Mouse (Mus musculus): ENCODE results near the gene Vmn1r234.
A peak's percentile ranks its signal among the peaks of the same experiment; 100 is the strongest.
"Not testable (repeated sequence)": the region's sequence is repeated elsewhere in the genome, so short reads cannot be mapped to it uniquely, and the experiment has no call there.

The Vmn1r234 gene

GRCm38 (mm10) chr17:21225787-21226186 is at the start of gene Vmn1r234:
Gene Vmn1r234 (plus strand): TSS chr17:21226087.
- no peak for DNase-seq (ENCODE audit: low read depth)

GRCm38 (mm10) chr17:21211081-21211480 is 14.8 kb upstream of the Vmn1r234 start:
- DNase-seq (ENCODE audit: low read depth), result not testable (repeated sequence)

- DNase-seq (ENCODE audit: low read depth), result peak; percentile 83
Measured at GRCm38 (mm10) chr17:21231654-21232053, 5.8 kb downstream of the Vmn1r234 start.

- no peak for DNase-seq (ENCODE audit: low read depth)
Measured at GRCm38 (mm10) chr17:21256111-21256510, 30.2 kb downstream of the Vmn1r234 start, which contains the start of gene Vmn1r235. Gene Vmn1r235 (plus strand): TSS chr17:21256411.

- DNase-seq (ENCODE audit: low read depth), result peak; percentile 79
Measured at GRCm38 (mm10) chr17:21272103-21272502, 46.2 kb downstream of the Vmn1r234 start.

GRCm38 (mm10) chr17:21282642-21283041 is 56.8 kb downstream of the Vmn1r234 start, which contains the start of gene Vmn1r236:
Gene Vmn1r236 (plus strand): TSS chr17:21282942.
- DNase-seq (ENCODE audit: low read depth), result no peak

- DNase-seq (ENCODE audit: low read depth), result no peak
Measured at GRCm38 (mm10) chr17:21284395-21284794, 58.5 kb downstream of the Vmn1r234 start.

All from NIH3T3 (cell line).